Mouse (Mus musculus) layer of hippocampus, adult 2 months (tissue): ENCODE results near the gene Obscn. TPM values are rescaled to one million over a fixed set of nuclear protein-coding genes. Genes with fewer than 3 reads are reported as not detected.

Source experiments
- DNase-seq, 2 experiments: peaks; one replicate each; pipeline ENCODE4 v3.0.0; 2022; ENCODE audit warnings: low spot score in 2 of 2
- H3K27ac ChIP-seq: fragments of 200-600 bp; 2 replicates; pipeline ENCODE4 v1.8.1; 2022
- H3K4me3 ChIP-seq: fragments of 200-600 bp; 2 replicates; pipeline ENCODE4 v1.8.1; 2022; ENCODE audit warnings: mild to moderate bottlenecking
- CTCF ChIP-seq: fragments of 200-600 bp; conservative IDR thresholded peaks from 2 replicates; pipeline ENCODE4 v1.8.1; 2022; ENCODE audit warnings: antibody characterized with exemption, mild to moderate bottlenecking, moderate library complexity
- total RNA-seq, 2 experiments: library from RNA; stranded (reverse); gene quantifications; 2 replicates each; pipeline ENCODE4 v1.2.3; 2021

Obscn gene
- total RNA-seq, 2 experiments from 2014 or later, result 1.2 to 1.5 TPM

DNA sequence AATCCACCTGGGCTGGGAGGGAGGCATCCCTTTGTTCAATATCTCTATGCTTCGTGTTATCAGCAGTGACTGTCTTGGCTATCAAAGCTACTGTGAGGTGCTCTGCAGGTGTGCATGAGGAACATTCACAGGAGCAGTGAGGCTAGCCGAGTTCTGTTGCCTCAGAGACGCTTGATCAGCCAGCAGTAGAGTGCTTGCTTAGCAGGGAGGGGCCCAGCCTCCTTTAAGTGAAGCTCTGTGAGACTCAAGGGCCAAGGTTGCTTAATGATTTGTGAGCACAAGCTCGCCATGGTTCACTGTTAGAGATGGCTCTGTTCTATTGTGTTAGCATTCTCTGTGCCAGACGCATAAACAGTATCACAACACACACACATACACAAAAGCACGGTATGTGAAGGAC is 166.5 kb downstream of the Obscn start:
- H3K4me3 ChIP-seq, result no peak overlapping the region
- no peak for TF ChIP-seq CTCF
- no peak overlapping the region for H3K27ac ChIP-seq
- DNase-seq, result no peak

GRCm38 (mm10) chr11:58969027-58969426 is 167.2 kb downstream of the Obscn start:
- Histone ChIP-seq H3K4me3 (no peak overlapping the region), H3K27ac (no peak overlapping the region)
- no peak for TF ChIP-seq CTCF
- no peak for DNase-seq

GRCm38 (mm10) chr11:58968551-58968950 is 167.7 kb downstream of the Obscn start:
- no peak for DNase-seq
- Histone ChIP-seq H3K27ac (no peak overlapping the region), H3K4me3 (no peak overlapping the region)
- TF ChIP-seq CTCF, result no peak

DNA sequence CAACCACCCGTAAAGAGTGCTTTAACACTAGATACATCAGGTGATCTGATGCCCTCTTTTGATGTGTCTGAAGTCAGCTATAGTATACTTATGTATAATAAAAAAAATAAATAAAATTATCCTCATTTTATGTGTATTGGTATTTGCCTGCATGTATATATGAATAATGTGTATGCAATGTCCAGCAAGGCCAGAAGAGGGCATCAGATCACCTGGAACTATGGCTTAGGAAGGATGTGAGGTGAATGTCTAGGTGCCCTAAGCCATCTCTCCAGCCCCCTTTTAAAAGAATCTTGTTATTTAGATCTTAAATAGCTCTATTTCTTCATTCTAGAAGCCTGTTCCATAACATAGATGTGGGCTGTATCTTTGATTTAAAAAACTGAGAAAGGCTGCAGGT is 168.9 kb downstream of the Obscn start:
- Histone ChIP-seq H3K27ac (no peak overlapping the region), H3K4me3 (no peak overlapping the region)
- no peak for DNase-seq
- TF ChIP-seq CTCF, result peak; percentile 78

DNA sequence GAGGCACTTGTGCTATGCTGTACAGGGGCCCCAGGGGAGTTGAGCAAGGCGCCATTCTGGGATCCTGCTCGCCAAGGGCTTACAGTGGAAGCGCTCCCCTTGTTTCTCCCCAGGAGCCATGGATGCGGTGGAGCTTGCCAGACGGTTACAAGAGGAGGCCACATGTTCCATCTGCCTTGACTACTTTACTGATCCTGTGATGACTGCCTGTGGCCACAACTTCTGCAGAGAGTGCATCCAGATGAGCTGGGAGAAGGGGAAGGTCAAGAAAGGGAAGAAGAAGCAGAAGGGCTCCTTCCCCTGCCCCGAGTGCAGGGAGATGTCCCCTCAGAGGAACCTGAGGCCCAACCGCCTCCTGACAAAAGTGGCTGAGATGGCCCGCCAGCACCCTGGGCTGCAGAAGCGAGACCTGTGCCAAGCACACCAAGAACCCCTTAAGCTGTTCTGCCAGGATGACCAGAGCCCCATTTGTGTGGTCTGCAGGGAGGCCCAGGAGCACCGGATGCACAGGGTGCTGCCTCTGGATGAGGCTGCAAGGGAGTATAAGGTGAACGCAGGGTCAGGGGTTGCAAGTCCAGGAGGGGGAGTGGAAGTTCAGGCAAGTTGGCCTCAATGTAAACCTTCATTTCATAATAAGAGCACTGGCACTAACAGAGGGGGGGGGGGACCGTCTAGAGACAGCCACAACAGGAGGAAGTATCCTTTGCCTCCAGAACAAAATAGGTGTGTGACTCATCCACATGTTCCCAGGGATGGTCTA is 171.0 kb downstream of the Obscn start:
- H3K4me3 ChIP-seq, result no peak overlapping the region
- H3K27ac ChIP-seq, result no peak overlapping the region
- no peak for TF ChIP-seq CTCF
- DNase-seq, result no peak

- H3K27ac ChIP-seq, result no peak overlapping the region
- no peak for DNase-seq
- H3K4me3 ChIP-seq, result no peak overlapping the region
- no peak for TF ChIP-seq CTCF
Measured at GRCm38 (mm10) chr11:58964216-58964615, 172.0 kb downstream of the Obscn start.

DNA sequence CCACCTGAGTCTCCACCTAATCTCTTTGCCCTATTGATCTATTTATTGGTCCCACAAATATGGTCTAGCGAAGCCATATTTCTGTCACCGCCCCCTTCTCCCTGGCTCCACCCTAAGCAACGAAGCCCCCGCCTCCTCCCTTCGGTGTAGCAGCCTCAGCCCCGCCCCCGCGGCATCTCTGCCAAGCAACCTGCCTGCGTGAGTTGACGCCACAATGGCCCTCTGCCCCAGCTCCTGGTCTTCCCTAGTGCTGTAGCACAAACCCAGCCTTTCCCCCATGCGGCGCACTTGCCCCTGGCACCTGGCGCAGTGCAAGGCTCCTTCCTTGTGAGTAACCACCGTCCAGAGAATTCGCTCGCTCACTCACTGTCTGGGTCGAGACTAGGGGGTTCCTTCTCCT is 172.7 kb downstream of the Obscn start:
- H3K27ac ChIP-seq, result no peak overlapping the region
- TF ChIP-seq CTCF, result no peak
- DNase-seq, result no peak
- H3K4me3 ChIP-seq, result no peak overlapping the region

DNA sequence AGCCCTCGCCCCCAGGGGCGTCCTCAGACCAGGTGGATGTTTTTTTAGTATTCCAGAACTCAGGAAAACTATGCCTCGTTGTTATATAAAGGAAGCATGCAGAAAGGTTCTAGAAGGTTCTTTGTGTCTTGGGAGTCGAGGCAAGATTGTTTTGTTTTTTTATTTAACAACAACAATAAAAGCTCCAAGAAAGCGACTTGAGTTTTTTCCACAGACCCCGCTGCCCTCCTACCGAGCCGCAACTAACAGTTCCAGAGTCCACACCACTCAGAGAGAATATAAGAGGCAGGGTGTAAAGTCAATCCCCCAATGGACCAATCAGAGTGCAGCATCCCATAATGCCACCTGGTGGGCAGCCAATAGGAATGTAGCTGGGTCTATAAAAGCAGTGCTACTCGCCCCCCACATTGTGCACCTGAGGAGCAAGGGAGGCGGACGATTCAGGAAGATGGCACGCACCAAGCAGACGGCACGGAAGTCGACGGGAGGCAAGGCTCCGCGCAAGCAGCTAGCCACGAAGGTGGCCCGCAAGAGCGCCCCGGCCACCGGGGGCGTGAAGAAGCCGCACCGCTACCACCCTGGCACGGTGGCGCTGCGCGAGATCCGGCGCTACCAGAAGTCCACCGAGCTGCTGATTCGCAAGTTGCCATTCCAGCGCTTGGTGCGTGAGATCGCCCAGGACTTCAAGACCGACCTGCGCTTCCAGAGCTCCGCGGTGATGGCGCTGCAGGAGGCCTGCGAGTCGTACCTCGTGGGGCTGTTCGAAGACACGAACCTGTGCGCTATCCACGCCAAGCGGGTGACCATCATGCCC is 174.6 kb downstream of the Obscn start:
- H3K27ac ChIP-seq, result no peak overlapping the region
- TF ChIP-seq CTCF, result no peak
- H3K4me3 ChIP-seq, result no peak overlapping the region
- DNase-seq, result no peak

DNA sequence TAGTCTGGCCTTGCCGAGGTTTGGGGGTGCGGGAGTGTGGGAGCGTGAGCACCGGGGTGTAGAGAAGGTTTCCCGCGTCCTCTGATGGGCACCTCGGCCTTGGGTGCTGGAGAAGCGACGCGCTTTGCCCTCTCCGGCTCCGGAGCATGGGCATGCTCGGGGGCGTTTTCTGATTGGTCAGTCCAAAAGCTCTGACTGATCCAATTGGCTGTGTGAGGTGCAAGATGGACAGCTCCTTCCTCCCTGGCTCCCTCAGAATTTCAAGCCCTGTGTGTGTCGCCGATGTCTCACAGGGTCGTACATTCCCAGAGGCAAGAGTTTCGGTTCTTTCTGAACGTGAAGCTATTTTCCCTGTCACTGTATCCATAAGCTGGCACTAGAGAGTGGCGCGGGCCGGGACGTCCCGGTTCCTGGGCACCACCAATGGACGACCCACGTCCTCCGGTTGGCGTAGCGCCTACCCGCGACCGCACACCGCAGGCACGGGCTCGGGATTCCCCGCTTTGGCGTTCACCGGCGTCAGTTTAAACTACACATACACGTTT is 176.2 kb downstream of the Obscn start:
- DNase-seq, result peak; percentile 73 to 79
- TF ChIP-seq CTCF, result peak; percentile 58
- Histone ChIP-seq H3K27ac (peak overlapping the region; percentile 98), H3K4me3 (peak overlapping the region; percentile 68)

DNA sequence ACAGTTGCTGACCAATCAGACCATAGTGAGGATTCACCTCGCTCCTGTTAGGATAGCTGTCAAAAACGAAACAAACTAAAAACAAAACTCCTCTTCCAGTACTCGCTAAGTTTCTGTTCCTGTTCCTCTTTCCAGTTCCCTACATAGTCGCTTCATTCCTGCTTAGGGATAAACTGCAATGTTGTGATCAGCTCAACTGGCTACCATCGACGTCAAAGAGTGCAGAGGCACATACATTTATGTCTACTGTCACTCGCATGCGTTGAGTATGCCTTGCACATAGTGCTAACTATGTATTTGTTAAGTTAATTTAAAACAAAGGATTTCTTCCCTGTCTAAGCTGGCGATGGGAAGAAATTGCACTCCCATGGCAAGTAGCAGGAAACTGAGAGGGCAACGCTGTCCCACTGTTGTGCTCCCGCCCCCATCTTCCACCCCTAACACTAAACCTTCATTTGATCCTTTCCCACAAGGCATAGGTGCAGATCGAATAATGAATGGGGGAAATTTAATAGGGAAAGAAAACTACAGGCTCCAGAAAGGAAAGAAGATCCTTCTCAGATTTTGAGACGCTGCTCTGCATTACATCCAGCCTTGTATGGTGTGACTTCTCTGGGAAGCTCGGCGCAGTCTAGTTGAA is 176.9 kb downstream of the Obscn start:
- Histone ChIP-seq H3K27ac (peak overlapping the region; percentile 98), H3K4me3 (peak overlapping the region; percentile 68)
- TF ChIP-seq CTCF, result no peak
- DNase-seq, result no peak

DNA sequence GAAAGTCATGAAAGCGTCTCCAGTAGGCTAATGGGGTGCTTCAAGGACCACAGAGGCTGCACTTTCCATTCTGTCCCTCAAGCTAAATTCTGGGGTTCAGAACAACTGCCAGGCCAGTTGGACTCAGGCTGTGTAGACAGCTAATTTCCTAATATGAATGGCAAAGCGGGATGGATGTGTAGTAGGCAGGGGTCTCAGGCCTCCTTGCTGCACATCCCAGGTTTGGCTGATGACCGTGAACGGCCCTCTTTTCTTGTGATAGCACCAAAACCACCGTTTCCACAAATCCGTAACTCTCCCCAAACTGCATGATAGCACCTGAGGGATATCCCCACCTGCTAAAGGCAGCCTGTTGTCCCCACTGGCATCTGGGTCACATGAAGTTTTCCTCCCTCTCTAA is 177.7 kb downstream of the Obscn start:
- no peak for TF ChIP-seq CTCF
- H3K27ac ChIP-seq, result peak overlapping the region; percentile 98; the same call in 1 of the 2 replicates
- no peak for DNase-seq
- peak overlapping the region; percentile 87; the same call in 1 of the 2 replicates for H3K4me3 ChIP-seq

GRCm38 (mm10) chr11:58957226-58957914 is 178.8 kb downstream of the Obscn start:
- TF ChIP-seq CTCF, result no peak
- no peak for DNase-seq
- peak overlapping the region; percentile 98 for H3K27ac ChIP-seq
- peak overlapping the region; percentile 87 for H3K4me3 ChIP-seq
